Mouse (Mus musculus) 3T3-L1 (cell line): ENCODE results near the gene Slc25a12.

Source experiments
- DNase-seq: peaks from one replicate; pipeline ENCODE4 v3.0.0-alpha.2; 2015; ENCODE audit warnings: low read depth, low spot score

The Slc25a12 gene

DNA sequence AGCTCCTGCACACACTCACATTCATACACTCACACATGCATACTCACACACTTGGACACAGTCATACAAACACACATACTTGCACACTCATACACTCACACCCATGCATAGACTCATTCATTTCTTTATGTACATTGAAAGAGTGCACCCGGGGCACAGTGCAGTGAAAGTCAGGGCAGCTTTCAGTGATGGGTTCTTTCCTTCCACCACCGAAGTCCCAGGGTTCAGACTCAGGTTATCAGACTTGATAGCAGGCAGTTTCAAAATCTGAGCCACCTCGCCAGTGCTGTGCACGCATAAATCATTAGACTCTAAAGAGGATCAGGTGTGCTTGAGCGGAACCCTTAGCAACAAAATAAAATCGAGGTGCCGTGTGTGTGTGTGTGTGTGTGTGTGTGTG lies 17.4 kb downstream of the Slc25a12 start:
- no peak for DNase-seq

DNA sequence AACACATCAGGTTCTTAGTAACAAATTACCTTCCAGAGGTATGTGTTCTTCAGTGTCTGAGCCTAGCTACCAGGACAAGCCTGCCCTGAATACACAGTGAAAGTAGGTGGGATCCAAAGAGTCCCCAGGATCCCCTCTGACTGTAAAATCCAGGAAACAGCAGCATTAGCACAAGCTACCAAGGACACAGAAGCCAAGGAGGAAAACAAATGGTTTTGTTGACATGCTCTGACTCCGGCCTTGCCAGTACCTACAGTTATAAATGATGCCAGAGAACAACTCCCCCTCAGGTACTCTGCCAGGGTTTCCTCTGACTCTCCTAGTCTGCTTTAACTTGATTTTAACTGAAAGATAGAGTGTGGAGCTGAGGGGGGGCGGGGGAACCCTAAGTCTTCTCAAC lies 18.0 kb downstream of the Slc25a12 start:
- no peak for DNase-seq

DNA sequence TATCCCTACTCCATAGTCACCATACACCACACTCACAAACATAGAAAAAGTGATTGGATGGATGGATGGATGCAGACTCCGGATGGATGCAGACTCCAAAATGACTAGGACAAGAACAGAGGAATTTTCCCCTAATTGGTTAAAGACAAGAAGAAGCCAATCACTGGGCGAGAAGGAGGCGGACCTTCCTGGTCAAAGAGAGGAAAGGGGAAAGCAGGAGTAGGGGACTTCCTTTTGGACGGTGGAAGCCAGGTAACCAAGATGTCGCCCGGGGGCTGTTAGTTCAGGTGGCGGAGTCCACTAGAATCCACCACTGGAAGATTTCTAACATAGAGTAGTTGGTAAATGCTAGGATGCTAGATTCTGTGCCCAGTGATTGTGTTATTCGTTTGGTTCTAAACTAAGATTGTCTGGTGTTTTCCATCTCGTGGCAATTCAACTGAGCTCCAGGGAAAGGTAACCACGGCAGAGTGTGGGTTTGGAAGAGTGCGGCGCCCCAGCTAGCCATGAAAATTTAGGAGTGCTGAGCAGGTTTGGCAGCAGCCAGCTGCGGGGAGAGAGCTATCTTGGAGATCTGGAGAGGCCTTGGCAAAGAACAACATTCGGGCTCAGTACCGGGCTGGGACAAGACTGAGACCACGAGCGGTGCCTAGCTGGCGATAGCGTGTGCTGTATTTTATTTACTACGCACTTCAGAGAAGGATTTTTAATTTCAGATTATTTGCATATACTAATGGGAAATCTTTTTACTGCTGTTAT lies 19.6 kb downstream of the Slc25a12 start:
- no peak for DNase-seq

DNA sequence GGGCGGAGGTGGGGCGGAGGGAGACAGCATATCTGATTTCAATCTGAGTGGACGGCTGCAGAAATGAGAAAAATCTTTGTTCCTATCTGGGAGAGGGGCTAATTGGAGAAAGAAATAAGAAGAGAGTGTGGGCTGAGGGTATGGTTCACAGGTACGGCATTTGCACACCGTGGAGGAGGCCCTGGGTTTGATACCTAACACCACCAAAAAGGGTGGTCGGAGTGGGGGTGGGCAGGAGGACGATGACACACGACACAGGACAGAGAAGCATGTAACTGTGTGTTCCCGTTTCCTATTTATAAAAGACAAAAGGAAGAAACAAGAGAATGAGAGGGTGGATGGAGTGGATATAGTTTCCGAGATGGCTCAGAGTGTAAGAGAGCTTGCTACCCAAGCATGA lies 20.4 kb downstream of the Slc25a12 start:
- DNase-seq = no peak

DNA sequence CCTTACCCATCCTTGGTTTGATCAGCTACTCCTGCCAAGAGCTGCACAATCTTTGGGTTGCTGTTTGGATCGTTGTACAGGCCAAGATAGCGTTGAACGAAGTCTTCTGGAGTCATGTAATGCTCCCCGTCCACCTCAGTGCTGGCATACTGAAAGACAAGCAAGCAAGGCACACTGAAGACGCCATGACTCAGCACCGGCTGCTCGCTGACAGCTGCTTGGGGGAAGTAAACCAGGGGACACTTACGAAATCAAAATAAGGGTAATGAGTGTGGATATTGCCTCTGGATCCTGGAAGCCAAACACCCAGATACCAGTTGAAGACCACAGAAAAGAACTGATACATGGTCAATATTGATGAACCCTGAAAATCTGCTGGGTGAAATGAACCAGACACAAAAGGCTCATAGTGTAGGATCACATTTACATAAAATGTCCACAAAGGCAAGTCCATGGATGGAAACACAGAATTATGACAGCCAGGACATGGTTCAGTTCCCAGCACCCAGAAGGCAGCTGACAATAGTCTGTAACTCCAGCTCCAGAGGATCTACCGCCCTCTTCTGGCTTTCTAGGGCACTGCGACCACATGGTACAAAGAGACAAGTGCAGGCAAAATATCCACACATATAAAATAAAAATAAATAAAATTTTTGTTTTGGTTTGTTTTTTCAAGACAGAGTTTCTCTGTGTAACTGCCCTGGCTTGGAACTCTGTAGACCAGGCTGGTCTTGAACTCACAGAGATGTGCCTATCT lies 23.5 kb downstream of the Slc25a12 start:
- DNase-seq = peak; percentile 28

DNA sequence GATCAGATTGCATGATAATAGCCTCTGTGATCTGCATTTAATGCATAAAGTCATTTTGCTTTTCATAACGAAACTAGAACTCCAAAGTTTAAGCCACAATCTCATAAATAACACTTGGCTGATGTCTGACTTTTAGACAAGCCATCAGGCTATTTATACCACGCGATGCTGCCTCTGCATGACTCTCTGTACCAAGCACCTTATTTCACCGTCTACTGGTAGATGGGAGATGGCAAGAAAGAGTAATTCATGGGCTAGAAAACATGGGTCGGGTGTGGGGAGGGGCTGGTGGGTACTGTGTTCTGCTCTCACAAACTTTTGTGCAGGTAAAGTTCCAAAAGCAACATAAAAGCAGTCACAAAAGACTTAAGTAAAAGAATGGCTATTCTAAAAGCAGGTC lies 27.4 kb downstream of the Slc25a12 start:
- DNase-seq = no peak

DNA sequence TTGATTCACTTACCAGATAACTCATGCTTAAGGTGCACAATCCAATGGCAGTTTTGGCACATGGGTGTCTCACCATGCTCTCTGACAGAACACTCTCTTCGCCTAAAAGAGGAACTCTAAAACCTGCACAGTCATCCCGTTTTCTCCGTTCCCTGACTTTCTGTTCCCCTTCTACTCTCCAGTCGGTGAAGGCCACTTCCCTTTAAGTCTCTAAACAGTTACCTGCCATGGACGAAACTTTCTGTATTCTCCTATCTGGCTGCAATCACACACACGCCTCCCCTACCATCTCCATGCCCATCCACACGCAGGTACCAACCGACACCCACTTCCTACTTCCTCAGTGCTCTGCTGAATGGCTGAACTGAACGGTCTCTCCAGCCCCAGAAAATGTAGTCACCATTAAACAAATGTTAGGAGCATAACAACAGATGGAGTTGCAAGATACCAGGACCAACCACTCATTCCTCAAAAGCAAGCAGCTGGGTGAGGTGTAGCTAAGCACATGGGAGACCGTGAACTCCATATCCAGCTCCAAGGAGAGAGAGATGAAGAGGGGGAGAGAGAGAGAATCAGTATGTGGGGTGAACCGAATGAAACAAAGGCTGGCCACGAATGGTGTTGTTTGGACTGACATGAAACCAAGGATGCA lies 29.3 kb downstream of the Slc25a12 start:
- DNase-seq = no peak

DNA sequence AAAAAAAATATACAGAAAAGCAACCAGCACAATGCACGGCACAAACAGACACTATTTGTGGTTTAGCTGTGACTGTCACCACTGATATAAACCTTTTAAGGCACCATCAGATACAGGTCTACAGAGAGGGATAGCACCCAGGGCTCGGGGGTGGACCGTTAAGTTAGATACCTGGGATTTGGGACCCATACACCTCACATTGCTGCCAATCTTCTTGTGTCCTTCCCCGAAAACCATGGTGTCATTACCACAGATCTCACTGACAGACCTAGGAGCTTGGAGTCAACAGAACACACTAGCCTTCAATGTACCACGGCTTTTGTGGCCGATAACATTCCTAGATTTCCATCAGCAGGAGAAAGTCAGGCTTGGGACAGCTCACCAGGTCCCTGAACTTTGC lies 30.9 kb downstream of the Slc25a12 start:
- DNase-seq = no peak

DNA sequence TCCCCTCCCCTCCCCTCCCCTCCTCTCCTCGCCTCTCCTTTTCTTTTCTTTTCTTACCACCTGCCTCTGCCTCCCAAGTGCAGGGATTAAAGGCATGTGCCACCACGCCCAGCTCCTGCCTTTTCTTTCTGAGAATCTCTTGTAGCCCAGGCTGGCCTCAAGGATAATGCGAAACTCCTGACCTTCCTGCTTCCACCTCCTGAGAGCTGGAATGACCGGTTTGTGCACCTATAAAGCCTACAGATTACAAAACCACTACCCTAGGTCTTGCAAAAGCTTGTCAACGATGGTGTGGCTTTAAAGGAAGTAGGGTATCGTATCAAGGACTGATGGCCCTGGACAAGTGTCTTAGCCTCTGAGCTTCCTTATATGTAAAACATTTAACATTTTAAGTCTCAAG lies 31.3 kb downstream of the Slc25a12 start:
- no peak for DNase-seq

DNA sequence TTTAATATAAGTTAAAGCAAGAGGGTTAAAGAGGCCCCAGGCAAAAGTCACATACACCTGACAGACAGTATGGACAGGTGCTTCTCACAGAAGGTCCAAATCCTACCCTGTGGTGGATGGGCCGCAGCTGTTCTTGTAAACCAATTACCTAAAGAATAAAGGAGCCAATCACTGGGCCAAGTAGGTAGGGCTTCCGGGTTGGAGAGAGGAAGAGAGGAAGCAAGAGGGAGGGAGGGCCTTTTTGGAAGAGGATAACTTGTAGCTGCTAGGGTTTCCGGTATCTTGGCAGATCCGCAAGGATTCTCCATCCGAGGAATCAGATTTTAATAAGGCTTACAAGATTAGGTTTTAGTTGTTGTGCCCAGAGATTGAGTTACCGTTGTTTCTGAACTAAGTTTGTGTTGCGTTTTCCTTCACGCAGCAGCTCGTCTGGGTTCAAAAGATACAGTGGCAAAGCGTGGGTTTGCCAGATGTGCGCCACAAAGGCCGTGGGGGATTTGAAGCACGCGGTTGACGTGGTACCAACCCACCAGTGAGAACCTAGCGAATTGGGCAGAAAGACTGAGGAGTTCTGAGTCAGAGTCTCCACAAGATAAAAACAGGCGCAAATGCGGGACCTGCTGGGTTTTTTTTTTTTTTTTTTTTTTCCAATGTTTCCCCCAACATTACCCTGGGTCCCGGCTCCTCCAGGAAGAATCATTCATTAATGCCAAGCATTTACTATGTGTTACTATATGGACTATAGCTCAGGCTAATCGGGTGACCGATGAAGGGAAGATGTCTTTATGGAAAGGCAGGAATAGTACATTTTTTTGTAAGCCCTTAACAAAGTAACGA lies 33.3 kb downstream of the Slc25a12 start:
- no peak for DNase-seq

DNA sequence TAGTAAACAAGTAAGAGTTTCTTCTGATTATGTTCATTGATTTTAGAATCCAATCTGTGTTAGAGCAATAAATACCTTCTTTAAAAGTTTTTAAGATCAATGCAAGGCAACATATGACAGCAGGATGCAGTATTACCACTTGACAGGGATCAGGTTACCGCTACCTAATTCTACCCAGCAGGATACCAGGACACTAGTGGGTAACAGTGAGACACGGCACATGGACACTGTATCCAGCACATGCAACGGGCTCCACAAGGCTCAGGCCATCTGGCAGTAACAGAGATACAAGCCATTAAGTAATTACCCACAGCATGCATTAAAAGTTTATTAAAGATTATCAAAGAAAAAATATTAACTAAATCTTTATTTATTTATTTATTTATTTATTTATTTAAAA lies 37.8 kb downstream of the Slc25a12 start:
- no peak for DNase-seq

DNA sequence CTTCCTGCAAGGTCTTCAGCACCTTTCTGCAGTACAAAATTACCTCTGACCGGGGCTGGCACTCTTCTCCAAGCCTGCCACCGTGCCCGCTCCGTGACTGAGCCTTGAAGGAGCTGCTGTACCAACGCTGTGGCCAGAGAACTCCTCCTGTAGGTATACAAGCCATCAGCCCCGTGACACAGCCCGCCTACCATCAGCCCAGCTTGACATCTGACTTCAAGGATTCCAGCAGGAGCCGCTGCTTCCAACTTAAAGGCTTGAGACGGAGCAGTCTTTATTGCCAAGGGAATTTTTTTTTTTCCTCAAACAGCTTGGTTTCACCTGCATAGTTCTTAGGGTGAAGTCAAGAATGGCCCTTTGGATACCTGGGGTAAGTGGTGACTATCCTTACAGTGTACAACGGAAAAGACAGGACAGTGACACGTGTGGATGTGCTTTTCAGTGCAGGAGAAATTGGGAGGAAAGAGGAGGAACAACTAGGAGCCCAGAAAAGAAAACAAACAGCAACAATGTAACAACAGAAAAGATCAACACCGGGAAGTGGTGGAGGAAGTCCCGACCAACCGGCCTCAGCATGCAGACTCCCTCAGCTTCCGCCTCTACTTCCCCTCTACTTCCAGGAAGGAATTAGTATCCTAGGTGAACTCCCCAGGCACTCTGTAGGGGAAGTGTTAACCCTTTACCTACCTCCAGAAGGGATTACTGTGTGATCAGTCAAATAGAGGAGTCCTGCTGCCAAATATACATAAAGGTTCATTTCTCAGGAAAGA lies 39.0 kb downstream of the Slc25a12 start:
- DNase-seq = no peak

DNA sequence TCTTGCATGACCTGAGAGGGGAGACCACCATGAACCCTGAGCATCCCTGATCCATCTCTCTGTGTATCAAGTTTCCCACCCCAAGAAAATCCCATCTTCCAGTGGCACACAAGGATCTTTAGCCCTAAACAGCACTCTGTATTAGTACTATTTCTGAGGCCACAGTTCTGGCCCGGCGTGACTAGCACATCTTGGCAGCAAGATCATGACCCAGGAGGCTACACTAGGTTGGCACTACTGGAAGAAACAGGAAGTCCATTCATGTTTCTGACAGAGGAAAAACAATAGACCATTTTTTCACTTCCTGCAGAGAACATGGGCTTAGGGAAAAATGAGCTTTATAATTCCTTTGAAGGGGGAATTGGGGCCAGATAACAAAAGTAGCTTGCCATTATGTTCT lies 39.8 kb downstream of the Slc25a12 start:
- DNase-seq = no peak

DNA sequence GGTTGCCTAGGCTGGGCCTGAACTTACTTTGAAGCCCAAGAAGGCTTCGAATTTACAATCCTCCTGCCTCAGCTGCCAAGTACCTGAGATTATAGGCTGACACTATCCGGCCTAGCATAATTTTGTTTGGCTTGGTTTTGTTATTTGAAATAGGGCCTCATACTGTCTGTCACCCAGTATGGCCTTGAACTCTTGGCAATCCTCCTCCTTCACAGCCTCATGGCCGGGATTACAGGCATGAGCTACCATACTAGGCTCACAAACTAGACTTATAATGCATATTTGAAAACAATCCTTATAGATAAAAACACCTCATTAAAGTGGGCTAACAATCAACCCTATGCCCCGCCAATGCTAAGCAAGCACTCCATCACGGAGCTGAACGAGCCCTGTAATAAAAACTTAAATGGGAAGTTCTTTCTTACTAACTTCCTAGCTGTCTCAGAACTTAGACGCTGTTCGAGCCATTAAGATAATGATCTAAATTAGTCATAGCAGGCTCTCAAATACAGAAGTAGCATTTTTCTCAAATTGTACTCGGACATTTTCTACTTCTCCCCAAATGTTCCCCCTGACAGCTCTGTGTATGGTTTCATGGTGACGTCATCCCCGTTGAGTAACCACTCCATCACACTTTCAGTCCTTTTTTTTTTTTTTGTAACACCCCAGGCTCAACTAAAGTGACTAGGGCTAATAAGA lies 40.6 kb downstream of the Slc25a12 start:
- no peak for DNase-seq

DNA sequence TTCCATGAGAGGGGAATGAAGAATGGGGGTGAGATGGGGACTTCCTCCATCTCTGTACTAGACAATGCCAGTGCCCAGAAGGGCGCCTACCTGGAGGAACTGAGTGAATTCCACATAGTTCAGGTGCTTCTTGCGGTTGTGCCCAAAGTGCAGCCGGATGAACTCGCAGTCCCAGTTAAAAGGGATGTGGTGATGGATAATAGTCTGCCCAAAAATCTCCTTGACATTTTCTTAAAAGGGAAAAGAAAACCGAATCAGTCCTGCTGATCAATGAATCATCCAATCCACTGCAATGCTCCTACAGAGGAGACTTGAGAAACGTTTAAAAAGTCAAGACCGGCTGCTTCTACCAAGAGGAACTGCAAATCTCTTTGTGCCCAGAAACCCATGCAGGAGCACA lies 43.7 kb downstream of the Slc25a12 start:
- DNase-seq = no peak

DNA sequence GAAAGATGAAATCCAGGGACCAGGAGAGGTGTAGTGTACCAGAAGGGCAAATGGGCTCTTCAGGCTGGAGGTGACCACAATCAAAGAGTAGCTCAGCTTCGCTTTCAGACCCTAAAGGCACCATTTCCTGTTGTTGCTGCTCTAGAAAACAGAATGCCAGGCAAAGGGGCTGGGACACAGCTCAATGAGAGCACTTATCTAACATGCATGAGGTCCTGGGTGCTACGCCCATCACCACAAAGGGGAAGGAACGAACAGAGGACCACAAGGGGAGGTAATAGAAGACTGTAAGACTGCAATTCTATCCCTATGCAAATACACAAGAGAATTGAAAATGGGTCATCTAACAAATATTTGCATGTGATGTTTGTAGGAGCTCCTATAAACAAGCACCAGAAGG lies 46.1 kb downstream of the Slc25a12 start:
- DNase-seq = no peak

DNA sequence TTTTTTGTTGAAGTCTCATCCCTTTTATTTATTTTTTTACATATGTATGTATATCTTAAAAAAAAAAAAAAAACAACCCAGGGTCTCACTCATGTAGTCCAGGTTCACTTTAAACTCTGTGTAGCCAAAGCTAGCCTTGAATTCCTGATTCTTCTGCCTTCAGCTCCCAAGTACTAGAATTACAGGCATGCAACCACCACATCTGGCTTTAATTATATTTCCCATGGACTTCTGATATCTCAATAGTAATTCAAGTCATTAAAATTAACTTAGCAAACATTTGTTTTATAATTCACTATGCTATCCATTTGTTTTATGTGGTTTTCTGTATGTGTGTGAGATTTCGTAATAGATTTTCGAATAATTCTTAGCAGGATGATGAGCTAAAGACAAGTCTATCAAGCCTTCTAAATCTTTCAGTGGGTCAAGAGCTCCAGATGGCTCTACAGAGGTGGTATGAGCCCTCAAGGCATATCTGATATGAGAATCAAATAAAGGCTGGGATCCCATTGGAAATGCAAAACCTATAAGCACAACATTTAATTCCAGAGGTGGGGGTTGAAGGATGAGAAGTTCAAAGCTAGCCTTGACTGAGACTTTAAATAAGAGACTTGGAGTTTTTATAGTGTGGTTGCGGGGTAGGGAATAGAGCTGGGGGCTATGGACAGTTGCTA lies 51.3 kb downstream of the Slc25a12 start:
- peak; percentile 63 for DNase-seq

DNA sequence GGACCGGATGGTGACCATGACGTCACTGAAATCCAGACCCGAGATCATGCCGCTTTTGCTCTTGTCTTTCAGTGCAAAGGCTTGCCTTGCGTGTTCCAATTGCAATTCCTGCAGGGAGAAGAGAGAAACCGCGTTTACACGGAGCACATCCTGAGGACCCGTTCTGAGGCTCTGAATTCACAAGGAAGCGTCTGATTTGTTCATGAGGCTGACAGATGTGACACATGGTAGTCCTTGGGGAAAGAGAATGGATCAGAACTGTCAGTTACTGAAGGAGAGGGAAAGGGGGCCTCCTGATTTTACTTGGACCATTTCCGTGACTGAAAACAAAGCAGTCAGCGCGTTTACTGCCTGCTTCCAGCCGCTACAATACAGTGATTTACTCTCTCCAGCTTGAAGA lies 52.5 kb downstream of the Slc25a12 start:
- DNase-seq = no peak

DNA sequence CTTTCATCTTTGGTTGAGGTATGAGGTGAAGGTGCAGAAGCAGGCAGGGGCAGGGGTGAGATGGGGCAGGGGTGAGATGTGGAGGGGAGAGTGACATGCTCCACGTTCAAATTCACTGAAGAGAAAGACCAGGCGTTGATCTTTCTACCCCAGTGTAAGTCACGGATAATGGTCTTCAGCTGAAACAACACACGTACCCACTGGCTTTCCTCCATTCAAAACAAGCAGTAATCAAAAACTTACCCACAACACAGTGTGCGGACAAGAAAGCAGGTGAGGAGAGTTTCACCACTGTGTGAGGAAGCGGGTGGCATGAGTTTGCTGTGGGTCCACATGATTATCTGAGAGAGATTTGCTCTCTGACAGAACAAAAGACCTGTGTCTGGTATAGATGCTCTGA lies 53.5 kb downstream of the Slc25a12 start:
- DNase-seq = no peak

DNA sequence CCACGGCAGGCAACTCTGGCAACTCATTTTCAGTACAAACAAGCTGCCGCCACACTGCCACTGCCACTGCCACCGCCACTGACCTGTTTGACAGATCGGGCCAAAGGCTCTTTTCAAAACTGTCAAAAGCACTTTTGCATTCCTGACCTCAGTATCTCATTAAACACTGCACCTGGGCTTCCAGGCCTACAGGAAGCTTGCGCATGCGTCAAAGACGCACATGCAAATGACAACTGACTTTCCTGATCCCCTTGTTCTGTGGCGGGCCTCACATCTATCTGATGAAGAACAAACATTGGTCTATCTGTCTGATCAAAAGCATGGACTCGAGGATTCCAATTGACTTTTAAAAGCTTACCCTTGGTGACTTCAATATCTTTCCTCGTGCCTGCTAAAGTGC lies 55.5 kb downstream of the Slc25a12 start:
- no peak for DNase-seq
